Mouse (Mus musculus): ENCODE data around the gene Homer2.
A peak's percentile ranks its signal among the peaks of the same experiment; 100 is the strongest.

Homer2 gene

DNA sequence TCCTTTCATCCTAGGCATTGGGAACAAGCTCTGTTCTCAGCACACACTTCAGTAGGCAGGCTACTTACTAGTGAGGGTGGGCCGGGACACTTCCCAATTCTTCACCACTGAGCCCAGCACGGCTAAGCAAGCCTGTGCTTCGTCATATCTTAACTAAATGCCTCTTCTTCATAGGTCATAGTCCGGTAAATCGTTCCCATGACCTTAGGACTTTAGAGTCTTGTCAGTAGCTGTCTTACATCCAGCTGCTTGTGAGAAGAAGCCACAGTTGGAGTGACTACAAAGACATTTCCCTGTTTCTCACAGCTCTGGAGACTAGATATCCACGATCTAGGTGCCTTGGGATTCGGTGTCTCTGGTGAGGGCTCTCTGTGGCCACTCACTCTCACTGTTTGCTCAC, 122.0 kb downstream of the Homer2 start:
- no peak for DNase-seq (ENCODE audit: low read depth)

DNA sequence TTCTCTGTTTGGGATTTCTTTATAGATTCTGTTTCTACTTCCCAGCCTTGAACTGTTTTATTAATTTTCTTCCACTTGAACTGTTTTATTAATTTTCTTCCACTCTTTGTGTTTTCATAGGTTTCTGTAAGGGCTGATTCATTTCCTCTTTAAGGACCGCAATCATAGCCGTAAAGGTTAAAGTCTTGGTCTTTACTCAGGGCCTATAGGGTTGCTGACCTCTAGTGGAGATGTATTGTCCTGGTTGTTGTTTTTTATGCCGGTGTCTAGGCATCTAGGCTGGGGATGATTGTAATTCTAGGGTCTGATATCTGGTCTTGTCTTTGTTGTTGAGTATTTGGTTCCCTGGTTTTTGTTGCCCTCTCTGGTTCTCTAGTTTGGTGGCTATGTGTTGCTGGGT, 123.8 kb downstream of the Homer2 start:
- no peak for DNase-seq (ENCODE audit: low read depth)

DNA sequence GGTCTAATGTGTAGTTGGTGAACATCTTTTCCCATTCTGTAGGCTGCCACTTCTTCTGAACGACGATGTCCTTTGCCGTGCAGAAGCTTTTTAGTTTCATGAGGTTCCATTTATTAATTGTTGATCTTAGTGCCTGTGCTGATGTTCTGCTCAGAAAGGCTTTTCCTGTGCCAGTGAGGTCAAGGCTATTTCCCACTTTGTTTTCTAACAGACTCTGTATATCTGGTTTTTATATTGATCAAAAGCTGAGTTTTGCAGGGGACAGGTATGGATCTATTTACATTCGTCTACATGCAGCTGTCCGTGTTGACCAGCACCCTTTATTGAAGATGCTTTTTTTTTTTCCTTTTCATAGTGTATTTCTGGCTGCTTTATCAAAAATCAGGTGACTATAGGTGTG, 128.0 kb downstream of the Homer2 start:
- DNase-seq (ENCODE audit: low read depth) = no peak

DNA sequence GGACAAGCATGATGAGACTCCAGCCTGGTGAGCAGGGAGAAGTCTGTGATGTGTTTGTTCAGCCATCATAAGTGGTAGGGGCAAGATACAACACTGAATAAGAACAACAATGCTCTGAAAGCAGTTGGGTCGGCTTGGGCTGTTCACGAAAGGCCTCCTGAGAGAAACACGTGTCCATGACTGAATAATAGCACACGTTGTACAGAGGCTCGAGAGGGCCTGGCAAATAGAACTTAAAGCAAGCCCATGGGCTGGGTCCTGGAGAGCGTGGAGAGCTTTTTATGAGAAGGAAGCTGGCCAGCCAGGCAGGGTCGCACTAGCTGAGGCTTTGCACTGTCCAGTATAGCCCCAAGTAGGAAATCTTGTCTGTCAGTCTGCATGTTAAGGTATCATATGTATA, 128.9 kb downstream of the Homer2 start:
- DNase-seq (ENCODE audit: low read depth) = no peak

DNA sequence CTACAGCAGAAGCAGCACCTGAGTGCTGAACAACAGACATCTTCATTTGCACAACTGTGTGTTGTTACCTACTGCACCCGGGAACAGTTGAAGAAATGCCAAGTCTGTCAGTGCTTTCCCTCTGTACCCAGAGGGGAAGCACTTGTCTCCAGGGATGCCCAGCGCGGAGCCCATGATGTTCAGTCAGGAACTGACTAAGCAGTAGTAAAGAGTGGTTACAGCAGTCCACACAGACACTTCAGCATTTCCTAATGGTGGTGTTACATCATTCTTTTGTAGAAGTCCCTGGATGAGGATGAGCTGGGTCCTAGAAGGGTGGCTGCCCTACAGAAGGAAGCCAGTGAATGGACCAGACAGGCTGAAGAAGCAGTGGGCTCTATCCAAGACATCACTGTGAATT, 129.5 kb downstream of the Homer2 start:
- DNase-seq (ENCODE audit: low read depth) = no peak

DNA sequence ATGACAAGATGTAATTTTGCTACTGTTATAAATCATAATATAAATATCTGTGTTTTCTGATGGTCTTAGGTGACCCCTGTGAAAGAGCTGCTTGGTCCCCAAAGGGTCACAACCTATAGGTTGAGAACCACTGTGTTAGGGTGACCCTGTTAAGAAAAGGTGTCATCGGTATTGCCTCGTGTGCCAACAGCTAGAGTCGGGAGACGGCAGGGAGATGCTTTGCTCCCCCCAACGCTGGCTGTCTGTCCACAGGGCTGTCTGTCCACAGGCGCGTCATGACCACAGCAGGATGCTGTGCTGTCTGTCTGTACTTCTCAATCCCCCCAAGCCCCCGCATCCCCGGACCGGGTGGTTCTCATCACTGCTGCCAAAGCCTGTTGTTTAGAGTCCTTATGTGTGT, 131.7 kb downstream of the Homer2 start:
- DNase-seq (ENCODE audit: low read depth) = no peak

DNA sequence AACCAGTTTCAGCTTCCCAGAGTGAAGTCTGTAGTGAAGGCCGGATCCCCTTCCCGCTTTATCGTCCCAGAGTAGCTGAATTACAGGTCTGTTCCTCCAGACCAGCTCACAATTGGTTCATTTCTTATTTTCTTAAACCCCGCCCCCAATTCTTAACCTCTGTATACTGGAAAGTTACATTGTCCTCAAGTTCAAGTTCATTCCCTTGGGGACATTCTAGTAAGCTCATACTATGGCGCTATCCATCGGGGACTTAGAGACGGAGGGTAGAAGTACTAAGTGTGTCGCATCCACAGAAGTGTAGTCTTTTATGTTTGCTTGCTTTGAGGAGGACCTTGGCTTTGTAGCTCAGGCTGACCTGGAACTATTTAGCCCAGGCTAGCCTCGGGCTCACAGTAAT, 133.5 kb downstream of the Homer2 start:
- DNase-seq (ENCODE audit: low read depth) = no peak

DNA sequence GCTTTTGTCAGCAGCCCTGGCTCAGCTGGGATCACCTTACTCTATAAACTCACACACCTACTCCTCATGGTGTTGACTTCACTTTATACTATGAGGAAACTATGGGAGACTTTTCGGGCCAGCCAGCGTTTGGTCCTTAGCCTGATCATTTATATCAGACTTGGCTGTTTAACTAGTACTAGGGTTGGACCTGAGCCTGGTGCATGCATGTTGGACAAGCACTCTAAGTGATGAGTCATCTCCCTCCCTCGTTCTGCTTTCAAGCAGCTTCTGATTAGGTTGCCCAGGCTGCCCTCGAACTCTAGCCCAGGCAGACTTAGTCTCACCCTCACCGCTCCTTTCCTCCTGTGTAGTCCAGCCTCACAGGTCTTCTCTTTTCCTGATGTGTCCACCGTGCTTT, 133.9 kb downstream of the Homer2 start:
- no peak for DNase-seq (ENCODE audit: low read depth)

DNA sequence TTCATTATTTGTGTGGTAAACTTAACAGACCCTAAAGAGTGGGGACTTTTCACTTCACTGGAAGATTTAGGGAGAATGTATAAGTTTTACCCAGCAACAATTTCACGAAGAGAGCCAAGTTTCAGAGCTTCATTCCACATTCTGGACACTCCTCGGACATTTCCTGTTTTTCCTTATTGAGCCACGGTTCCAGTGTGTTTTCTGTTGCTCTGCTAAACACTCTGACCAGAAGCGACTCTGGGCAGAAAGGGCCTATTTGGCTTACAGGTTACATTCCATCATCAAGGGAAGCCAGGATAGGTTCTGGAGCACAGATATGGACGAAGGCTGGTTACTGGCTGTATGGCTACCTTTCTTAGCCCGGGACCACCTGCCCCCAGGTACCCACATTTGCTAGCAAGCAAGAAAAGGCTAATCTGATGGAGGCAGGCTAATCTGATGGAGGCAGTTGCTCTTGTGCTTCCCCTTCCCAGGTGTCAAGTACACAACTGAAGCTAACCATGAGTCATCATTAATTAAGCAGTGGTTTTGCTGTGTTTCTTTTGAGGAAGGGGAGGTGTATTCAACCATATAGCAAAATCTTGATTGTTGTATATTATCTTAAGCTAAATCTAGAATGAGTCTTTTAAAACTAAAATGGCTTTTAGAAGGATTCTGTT, 134.6 kb downstream of the Homer2 start:
- no peak for DNase-seq (ENCODE audit: low read depth)

DNA sequence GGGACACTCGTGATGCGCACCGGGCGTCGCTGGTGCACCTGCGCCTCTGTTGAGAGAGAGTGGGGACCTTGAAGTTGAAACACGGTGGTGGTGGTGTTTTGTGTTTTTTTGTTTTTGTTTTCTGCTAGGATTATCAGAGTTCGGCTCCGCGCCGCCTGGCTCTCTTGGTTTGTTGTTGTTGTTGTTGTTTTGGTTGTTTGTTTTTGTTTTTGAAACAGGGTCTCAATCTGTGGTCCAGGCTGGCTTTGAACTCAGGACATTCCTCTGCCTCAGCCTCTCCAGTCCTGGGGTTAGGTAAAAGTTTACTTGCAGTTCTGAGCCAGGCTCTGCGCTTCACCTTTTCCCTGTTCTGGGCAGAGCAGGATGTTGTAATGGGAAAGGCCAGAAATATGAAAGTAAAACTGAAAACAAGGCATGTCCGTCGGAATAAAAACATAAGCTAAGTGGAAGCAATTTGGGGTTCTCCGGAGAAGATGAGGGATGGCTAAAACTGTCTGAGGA, 135.3 kb downstream of the Homer2 start:
- no peak for DNase-seq (ENCODE audit: low read depth)

DNA sequence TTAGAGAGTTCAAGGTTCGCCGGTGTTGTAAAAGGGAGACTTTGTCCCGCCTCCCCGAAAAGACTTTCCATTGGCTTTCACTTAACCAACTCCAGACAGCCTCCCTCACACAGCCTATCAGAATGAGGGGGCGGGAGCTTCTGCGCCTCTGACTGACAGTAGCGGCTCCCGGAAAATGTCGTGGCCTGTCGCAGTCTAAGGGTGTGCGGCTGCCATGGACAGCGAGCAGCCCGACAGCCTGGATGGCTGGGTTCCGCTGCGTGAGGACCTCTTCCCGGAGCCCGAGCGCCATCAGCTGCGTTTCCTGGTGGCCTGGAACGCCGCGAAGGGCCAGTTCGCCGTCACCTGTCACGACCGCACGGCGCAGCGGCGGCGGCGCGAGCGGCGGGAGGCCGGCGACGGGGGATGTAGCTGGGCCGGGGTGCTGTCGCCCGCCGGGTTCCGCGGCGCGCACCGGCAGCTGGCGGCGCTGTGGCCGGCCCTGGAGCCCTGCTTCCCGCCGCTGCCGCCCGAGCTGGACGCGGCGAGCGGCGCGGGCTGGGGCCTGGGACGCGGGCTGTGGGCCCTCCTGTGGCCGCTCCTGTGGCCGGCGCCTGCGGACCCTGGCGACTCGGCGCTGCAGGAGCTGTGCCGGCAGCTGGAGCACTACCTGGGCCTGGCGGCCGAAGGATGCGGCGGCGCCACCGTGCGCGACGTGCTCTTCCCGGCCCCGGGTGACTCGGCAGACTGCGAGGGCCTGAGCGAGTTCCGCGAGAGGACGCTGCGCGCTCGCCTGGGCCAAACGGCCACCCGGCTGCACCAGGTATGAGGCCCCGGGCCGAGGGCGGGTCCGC, 136.0 kb downstream of the Homer2 start, which contains the start of gene Whamm:
TSS of gene Whamm (plus strand) at position 159 of the 833 bp plus-strand sequence.
- peak; percentile 94 for DNase-seq (ENCODE audit: low read depth)

DNA sequence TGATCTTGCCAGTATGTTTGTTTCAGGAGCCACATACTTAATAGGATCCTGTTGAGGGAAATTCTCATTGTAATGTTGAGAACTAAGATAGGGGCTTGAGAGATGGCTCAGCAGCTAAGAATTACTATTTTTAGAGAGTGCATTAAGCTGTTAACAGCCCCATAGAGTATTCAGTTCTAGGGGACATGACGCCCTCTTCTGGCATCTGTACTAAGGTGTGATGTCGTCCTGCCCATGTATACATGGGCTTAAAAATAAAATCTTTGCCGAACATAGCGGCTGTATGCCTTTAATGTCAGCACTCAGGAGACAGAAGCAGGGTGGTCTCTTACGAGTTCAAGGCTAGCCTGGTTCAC, 136.6 kb downstream of the Homer2 start:
- no peak for DNase-seq (ENCODE audit: low read depth)

DNA sequence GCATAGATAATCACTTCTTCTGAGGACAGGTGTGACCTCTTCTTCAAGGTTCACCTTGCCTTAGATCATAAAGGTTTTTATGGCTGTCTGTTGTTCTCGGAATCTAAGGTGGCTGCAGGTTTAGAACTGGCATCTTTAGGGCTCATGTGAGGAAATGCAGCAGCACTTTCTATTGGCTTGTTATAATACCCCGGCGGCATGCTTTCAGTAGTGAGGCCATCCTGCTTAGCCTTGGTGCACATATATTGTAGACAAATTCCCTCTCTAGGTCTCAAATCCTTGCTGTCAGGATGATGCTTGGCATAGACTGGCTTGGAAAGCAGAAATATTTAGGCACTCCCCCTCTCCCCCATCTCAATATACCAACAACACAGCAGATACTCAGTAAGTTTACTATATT, 137.1 kb downstream of the Homer2 start:
- DNase-seq (ENCODE audit: low read depth) = no peak

DNA sequence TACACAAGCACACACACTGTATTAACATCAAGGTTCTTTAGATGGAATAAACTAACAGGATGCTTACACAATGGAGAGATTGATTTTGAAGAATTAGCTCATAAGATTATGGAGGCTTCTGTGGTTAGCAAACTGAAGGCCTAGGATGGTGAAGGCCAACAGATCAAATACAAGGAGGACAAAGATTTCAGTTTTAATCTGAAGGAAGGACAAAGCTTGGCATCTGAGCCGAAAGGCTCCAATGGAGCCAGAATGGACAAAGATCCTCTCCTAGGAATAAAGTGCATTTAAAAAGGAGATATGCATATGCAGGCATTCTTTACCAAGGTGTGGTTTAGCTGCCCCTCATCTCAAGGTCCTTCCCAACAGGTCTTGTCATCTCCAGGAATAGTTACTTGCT, 137.5 kb downstream of the Homer2 start:
- no peak for DNase-seq (ENCODE audit: low read depth)

DNA sequence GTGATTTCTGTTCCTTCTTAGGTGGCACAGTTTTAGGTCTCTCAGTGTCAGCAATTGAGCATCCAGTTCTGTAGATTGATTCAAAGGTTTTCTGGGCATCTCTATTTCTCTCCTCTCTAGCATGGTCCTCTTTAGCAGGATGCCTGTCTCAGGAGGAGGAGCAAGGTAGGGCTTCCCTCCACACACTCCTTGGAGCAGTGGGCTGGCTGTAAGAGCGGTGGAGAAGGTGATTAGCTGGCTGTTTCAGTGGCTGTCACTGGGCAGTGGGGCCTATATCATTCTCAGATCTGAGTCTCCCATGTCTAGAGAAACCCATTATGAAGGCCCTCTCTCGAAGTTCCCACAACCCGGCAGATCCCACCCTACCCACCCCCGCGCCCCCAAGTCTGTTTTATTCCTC, 139.9 kb downstream of the Homer2 start:
- DNase-seq (ENCODE audit: low read depth) = no peak

DNA sequence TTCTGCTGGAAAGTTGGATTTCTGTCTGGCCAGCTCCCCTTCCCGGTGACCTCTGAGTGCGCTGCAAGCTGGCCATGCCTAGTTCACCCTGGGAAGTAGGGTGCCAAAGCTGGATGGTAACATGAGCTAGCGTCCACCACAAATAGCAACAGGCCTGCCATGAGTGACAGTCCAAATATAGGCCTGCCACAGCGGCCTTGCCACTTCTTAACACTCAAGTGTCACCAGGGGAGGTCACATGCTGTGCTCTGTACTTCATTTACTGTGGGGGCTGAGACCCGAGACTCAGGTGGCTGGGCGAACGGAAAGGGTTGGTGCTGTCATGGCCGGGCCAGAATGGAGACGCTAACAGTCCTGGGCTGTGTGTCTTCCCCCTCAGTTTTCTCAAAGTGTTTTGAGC, 140.4 kb downstream of the Homer2 start, which contains the start of gene Fsd2:
TSS of gene Fsd2 (minus strand) at position 53 of the 400 bp plus-strand sequence.
- DNase-seq (ENCODE audit: low read depth) = no peak

DNA sequence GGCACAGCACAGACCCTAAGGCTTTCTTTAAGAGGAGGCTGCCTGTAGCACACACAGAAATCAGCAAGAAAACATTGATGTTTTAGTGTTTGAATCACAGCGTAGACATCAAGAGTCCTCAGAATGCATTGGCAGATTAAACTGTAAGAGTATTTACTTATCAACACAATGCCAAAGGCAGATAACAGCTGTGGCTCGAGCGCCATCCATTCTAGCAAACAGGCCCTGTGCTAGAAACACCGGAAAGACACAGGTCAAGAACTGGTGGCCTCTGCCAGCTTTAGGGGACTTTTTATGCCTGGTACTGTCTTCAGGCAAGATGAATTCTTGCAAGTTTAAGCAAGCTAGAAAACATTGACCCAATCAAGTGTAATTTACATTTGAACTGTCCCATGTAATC, 141.0 kb downstream of the Homer2 start:
- DNase-seq (ENCODE audit: low read depth) = no peak

DNA sequence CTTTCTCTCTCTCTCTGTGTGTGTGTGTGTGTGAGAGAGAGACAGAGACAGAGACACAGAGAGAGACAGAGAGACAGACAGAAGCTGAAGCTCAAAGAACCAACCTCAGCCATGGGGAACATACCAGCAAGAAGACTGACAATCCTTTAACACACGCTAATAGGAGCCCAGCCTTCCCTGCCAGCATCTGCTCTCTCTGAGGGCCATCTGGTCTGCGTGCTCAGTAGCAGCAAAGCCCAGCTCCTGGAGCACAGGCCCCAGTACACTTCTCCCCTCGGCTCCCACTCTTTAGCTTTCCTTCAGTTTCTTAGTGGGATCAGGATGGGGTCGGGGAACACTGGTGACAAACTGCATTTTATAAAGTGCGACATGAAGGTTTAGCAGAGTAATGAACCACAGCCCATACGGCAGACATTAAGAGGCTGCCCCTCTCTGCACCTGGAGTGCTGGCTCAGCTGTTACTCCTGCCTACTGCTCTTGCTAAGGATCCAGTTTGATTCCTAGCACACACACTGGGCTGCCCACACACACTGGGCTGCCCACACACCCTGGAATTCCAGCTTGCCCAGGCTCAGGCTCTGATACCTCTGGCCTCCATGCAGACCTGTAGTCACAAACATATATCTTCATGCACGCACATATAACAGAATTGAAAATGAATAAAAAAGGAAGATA, 141.8 kb downstream of the Homer2 start:
- DNase-seq (ENCODE audit: low read depth) = no peak

DNA sequence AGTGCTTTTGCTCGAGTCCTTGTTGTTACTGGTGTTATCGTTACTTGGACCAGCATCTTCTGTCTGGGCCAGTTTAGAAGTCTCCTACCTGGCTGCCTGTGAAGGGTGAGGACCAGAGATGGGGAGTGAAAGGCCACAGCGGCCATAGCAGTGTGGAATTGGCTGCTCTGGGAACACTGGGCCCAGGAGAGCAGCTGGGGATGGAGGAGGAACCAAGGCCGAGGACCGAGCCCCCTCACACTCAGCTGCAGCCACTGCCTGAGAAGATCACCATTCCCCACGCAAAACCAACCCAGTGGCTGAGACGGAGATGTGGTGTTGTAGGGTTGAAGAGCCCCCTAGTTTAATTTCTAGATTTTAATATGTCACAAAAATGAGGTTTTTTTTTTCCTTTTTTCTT, 142.6 kb downstream of the Homer2 start:
- DNase-seq (ENCODE audit: low read depth) = no peak

DNA sequence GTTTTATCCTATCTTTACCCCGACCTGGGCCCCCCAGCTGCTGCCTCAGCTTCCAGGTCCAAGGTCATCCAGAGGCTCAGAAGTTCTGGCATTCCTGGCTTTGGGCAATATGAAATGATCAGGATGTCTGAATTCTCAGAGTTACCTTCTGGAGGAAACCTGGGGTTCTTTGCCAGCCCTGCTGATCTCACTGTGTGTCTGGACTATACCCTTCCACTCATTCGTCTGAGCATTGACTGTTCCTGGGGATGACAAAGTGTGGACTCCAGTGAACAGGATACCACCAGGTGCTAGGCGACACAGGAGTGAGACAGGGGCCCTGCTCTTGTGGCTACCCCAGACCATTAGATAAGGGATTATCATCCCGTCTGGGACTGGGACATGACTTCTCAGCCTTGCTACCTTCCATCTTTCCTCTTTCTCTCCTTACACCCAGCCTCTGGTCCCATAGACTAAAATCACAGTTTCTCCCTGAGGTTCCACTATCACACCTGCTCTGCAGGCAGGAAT, 143.8 kb downstream of the Homer2 start:
- no peak for DNase-seq (ENCODE audit: low read depth)

DNA sequence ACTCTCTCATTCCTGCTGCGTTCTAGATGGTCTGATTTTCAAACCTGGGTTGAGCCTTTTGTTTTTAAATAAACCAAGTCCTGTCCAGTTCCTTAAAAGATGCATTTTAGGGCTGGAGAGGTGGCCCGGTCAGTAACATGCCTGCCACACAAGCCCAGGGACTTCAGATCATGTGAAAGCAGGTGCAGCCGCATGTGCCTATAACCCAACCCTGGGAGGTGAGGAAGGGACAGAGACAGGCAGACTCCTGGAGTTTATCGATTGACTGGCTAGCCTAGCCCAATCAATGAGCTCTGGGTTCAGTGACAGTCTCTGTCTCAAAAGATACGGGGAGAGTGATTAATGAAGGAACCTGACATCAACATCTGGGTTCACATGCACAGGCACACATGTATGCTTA, 146.1 kb downstream of the Homer2 start:
- no peak for DNase-seq (ENCODE audit: low read depth)

Data from naive thymus-derived CD4-positive, alpha-beta T cell, adult 2 months (primary cell).